Mouse (Mus musculus): ENCODE results near the gene Riiad1. TPM values are rescaled to one million over a fixed set of nuclear protein-coding genes. Genes with fewer than 3 reads are reported as not detected.

The Riiad1 gene
- polyA plus RNA-seq, 1 experiment from 2014 or later: 0.99 TPM

- no peaks in the 10 kb centered on the region for H3K4me1 ChIP-seq (ENCODE audit: insufficient read depth, low read length)
- H3K36me3 ChIP-seq (ENCODE audit: insufficient read depth, low read length): no peaks in the 10 kb centered on the region
- no peak overlapping the region for H3K4me2 ChIP-seq (replicated peaks; ENCODE audit: low read depth, low read length)
- no peaks in the 10 kb centered on the region for H3K9me3 ChIP-seq (ENCODE audit: low read length)
- ATAC-seq (ENCODE audit: low FRiP score, low TSS enrichment): no peak
- WGBS: 78% methylated on average over 9 of the region's 9 CpGs
- H3K4me3 ChIP-seq (ENCODE audit: low read length): no peak overlapping the region
- peaks cover 2% of the 10 kb centered on the region; the same call in 1 of the 2 replicates for H3K27me3 ChIP-seq (ENCODE audit: insufficient read depth, low read length)
- no peak overlapping the region for H3K27ac ChIP-seq (ENCODE audit: low read length)
- H3K9ac ChIP-seq (replicated peaks; ENCODE audit: low read length): no peak overlapping the region
Measured at GRCm38 (mm10) chr3:94436420-94436819, 43.7 kb downstream of the Riiad1 start.

DNA sequence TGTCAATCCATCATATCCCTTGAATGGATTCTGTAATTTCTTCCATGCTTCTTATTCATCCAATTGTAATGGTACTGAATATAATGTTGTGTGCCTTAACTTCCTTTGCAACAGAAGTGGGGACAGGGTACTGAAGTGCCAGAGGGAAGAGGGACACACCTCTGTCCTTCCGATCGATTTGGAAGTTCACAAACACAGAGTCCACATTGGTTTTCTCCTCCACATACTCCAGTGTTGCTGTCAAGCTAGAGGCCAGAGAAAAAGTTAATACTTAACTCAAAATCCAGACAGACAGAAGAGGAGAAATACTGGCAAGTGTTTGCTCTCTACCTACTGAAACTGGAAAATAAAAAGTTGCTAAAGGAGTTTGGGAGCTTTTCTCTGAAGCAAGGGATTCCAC, 45.8 kb downstream of the Riiad1 start:
- Histone ChIP-seq H3K27me3 (ENCODE audit: insufficient read depth, low read length) (no peaks in the 10 kb centered on the region), H3K4me1 (ENCODE audit: insufficient read depth, low read length) (no peaks in the 10 kb centered on the region), H3K36me3 (ENCODE audit: insufficient read depth, low read length) (no peaks in the 10 kb centered on the region), H3K4me2 (replicated peaks; ENCODE audit: low read depth, low read length) (no peak overlapping the region), H3K9me3 (ENCODE audit: low read length) (no peaks in the 10 kb centered on the region), H3K9ac (replicated peaks; ENCODE audit: low read length) (no peak overlapping the region), H3K4me3 (ENCODE audit: low read length) (no peak overlapping the region), H3K27ac (ENCODE audit: low read length) (no peak overlapping the region)
- 67% methylated on average over 2 of the region's 2 CpGs for WGBS
- no peak for ATAC-seq (ENCODE audit: low FRiP score, low TSS enrichment)

- no peaks in the 10 kb centered on the region for H3K27me3 ChIP-seq (ENCODE audit: insufficient read depth, low read length)
- 75% methylated on average over 2 of the region's 2 CpGs for WGBS
- no peak overlapping the region for H3K4me3 ChIP-seq (ENCODE audit: low read length)
- no peak overlapping the region for H3K27ac ChIP-seq (ENCODE audit: low read length)
- no peaks in the 10 kb centered on the region for H3K4me1 ChIP-seq (ENCODE audit: insufficient read depth, low read length)
- no peaks in the 10 kb centered on the region for H3K36me3 ChIP-seq (ENCODE audit: insufficient read depth, low read length)
- H3K9me3 ChIP-seq (ENCODE audit: low read length): no peaks in the 10 kb centered on the region
- no peak for ATAC-seq (ENCODE audit: low FRiP score, low TSS enrichment)
- H3K9ac ChIP-seq (replicated peaks; ENCODE audit: low read length): no peak overlapping the region
- H3K4me2 ChIP-seq (replicated peaks; ENCODE audit: low read depth, low read length): no peak overlapping the region
Measured at GRCm38 (mm10) chr3:94430980-94431379, 49.2 kb downstream of the Riiad1 start.

Other genes starting within 250 kb of the Riiad1 start
- not detected in 2 replicates for gene Gm4778, start 216.3 kb downstream of the Riiad1 start, polyA plus RNA-seq (2015; fragmentation: Nextera tagmentation; extraction: Ambion mirVana)
- 14.6 and 15.1 TPM in 2 replicates for gene Them4, start 170.3 kb downstream of the Riiad1 start, polyA plus RNA-seq (2015; fragmentation: Nextera tagmentation; extraction: Ambion mirVana)
- not detected in 2 replicates for gene Them5, start 138.2 kb downstream of the Riiad1 start, polyA plus RNA-seq (2015; fragmentation: Nextera tagmentation; extraction: Ambion mirVana)
- gene C2cd4d, start 117.9 kb downstream of the Riiad1 start, polyA plus RNA-seq (2015; fragmentation: Nextera tagmentation; extraction: Ambion mirVana): 0.32 and 0.46 TPM in 2 replicates
- 14.9 and 15.2 TPM in 2 replicates for gene Rorc, start 107.5 kb downstream of the Riiad1 start, polyA plus RNA-seq (2015; fragmentation: Nextera tagmentation; extraction: Ambion mirVana)
- gene Lingo4, start 81.8 kb downstream of the Riiad1 start, polyA plus RNA-seq (2015; fragmentation: Nextera tagmentation; extraction: Ambion mirVana): 0.23 and 0.44 TPM in 2 replicates
- 12.1 and 13.8 TPM in 2 replicates for gene Tdrkh, start 67.1 kb downstream of the Riiad1 start, polyA plus RNA-seq (2015; fragmentation: Nextera tagmentation; extraction: Ambion mirVana)
- 72.3 and 79.1 TPM in 2 replicates for gene Mrpl9, start 37.0 kb downstream of the Riiad1 start, polyA plus RNA-seq (2015; fragmentation: Nextera tagmentation; extraction: Ambion mirVana)
- 0.44 and 0.66 TPM in 2 replicates for gene Oaz3, start 36.4 kb downstream of the Riiad1 start, polyA plus RNA-seq (2015; fragmentation: Nextera tagmentation; extraction: Ambion mirVana)
- 1.4 and 2.5 TPM in 2 replicates for gene Celf3, start 2.0 kb downstream of the Riiad1 start, polyA plus RNA-seq (2015; fragmentation: Nextera tagmentation; extraction: Ambion mirVana)
- 43.0 and 54.6 TPM in 2 replicates for gene Snx27, start 102.4 kb upstream of the Riiad1 start, polyA plus RNA-seq (2015; fragmentation: Nextera tagmentation; extraction: Ambion mirVana)
- gene Gm10972, start 162.8 kb upstream of the Riiad1 start, polyA plus RNA-seq (2015; fragmentation: Nextera tagmentation; extraction: Ambion mirVana): not detected in 2 replicates
- gene Tuft1, start 178.5 kb upstream of the Riiad1 start, polyA plus RNA-seq (2015; fragmentation: Nextera tagmentation; extraction: Ambion mirVana): 9.7 TPM in 2 replicates
- 2.2 and 4.6 TPM in 2 replicates for gene Selenbp2, start 213.2 kb upstream of the Riiad1 start, polyA plus RNA-seq (2015; fragmentation: Nextera tagmentation; extraction: Ambion mirVana)

Measured in kidney, embryonic 16.5 days (tissue).